Mouse (Mus musculus): ENCODE measurements around the gene Sbds.

GRCm38 (mm10) chr5:130298831-130299460, 43.6 kb upstream of the Sbds start:
- TF ChIP-seq MAX (IDR thresholded peaks at IDR 0.05; ENCODE audit: low read depth) (no peak), TCF12 (IDR thresholded peaks at IDR 0.05; ENCODE audit: insufficient read depth, poor library complexity, severe bottlenecking) (no peak), E2F4 (IDR thresholded peaks at IDR 0.05; ENCODE audit: insufficient read depth) (no peak), CEBPB (IDR thresholded peaks at IDR 0.05; ENCODE audit: insufficient read depth, poor library complexity, severe bottlenecking) (no peak), POLR2A (IDR thresholded peaks at IDR 0.05; ENCODE audit: insufficient read length, low read depth) (no peak), USF1 (IDR thresholded peaks at IDR 0.05; ENCODE audit: low read depth) (no peak), MYOG (IDR thresholded peaks at IDR 0.05; ENCODE audit: control insufficient read depth in 1 of 3, insufficient read depth in 1 of 3, insufficient read length in 2 of 3, low read depth in 2 of 3) (no peak)

Data from myocyte (in vitro differentiated cells).